Mouse (Mus musculus) brain, embryonic 14.5 days (tissue): ENCODE data around the gene Lpin2.

Experiments
- CTCF ChIP-seq: fragments of 200-500 bp; IDR thresholded peaks from 2 replicates; pipeline ENCODE4 v1.5.1; 2012; ENCODE audit warnings: inconsistent platforms, mild to moderate bottlenecking, moderate library complexity, borderline replicate concordance; ENCODE audit not compliant: insufficient read depth, insufficient read length; ENCODE audit errors: extremely low read depth
- POLR2A ChIP-seq: fragments of 200-500 bp; IDR thresholded peaks from 2 replicates; pipeline ENCODE4 v1.6.1; 2012; ENCODE audit warnings: mild to moderate bottlenecking, inconsistent platforms, borderline replicate concordance; ENCODE audit not compliant: poor library complexity, insufficient read depth, insufficient read length, severe bottlenecking; ENCODE audit errors: extremely low read depth

DNA sequence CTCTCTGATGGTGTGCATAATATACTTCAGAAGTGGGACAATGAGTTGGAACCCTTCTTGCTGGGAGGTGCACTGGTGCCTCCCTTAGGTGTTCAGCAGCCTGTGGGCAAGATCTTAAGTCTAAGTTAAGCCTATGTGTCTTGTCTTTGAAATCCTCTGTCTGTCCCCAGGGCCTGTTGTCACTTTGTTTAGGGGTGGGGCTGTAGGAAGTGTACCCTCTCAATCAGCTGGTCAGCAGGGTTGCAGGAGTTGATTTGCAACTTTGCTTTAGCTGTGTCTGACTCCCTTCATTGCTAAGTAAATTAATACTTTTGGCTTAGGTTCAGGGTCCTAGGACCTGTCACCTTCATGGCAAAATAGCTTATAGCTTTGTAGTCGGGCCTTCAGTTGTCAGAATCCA lies 3.0 kb downstream of the Lpin2 start:
- TF ChIP-seq CTCF, result no peak
- TF ChIP-seq POLR2A, result no peak
